Mouse (Mus musculus): ENCODE measurements at regions not wholly inside any gene's neighbourhood (a gene's known extent, or its start where the extent isn't known, plus 50 kb on each side); places are given as distances from the start of the nearest gene placed in this dataset.

DNA sequence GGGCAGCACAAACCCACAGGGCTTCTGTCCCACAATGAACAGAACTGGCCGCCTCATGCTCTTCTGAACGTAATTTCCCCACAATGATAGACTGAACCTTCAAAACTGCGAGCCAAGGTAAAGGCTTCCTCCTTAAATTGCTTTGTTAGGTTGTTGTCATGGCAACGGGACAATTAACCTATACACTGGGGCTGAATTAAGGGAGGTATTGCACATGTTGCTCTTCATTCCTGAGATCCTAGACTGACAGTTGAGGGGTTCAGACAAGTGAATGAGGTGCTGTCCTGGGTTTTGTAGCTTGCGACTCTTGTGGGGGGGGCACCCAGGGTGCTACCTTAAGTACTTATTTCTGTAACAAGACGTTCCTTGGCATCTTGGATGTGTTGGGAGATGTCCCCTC is 100.6 kb upstream of the Pmepa1 start:
- no peak for DNase-seq

DNA sequence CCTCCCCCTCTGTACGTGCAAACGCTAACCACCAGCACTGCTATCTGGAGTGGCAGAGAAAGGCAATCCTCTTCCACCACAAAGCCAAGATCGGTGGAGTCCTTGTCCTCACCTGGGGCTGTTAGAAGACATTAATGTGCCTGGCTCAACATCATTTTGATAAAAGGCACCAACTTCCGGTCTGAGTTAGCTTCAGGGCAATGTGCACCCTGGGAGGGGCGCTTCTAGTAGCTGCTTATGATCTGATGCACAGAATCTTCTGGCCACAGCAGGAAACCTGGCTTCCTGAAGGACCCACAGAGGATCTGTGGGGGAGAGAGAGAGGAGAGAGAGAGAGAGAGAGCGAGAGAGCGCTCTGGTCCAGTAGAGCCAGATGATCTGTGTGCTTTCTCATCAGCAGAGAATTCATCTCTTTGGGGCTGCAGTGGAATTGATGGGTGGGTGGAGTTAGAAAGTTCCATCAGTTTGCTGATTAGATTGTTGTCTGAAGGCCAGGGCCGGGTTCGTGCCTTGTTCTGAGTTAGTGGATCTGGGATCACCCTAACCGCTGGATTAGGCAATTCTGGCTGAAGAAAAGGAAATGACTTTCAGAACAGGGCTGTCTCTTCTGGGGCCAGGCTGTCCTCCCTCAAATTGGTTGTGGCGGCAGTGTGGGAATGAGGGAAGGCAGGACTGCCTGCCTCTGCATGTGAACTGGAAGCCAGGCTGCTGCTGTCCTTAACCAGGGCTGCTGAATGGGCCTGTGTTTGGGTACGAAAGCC is 101.3 kb upstream of the Pmepa1 start:
- no peak for DNase-seq

DNA sequence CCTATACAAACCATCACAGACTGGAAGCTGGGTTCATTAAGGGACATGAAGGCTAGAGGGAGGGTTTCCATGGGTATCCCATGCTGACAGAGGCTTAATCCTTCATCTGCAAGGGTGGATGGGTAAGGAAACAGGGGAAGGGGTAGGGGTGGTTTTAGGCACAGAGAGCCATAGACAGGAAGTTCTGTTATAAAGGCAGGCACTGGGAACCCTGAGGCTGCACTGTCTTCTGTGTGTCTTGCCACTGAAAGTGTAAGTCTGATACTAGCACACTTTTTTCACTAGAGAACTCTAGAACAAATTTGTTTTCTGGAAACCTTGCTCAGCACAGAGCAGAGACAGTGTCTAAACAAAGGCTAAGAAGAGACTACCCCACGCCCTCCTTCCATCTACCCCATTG is 103.4 kb upstream of the Pmepa1 start:
- DNase-seq = no peak

DNA sequence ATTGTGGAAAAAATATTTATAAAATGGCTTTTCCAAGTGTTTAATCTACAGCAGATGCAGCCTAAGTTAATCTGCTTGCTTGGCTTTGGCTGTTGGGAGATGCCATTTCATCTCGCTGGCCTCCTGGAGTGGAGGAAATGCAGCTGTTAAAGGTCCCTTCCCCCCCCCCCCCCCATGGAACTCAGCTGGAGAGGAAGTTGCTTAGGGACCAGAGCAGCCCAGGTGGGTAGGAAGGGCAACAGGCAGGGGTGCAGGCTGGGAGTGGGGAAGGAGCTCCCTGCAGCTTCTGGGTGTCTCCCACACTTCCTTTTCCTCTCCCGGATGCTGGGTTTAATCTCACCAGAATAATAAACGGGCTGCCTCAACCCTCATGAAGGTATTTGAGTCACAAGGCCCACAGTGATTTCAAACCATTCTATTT is 104.0 kb upstream of the Pmepa1 start:
- no peak for DNase-seq

DNA sequence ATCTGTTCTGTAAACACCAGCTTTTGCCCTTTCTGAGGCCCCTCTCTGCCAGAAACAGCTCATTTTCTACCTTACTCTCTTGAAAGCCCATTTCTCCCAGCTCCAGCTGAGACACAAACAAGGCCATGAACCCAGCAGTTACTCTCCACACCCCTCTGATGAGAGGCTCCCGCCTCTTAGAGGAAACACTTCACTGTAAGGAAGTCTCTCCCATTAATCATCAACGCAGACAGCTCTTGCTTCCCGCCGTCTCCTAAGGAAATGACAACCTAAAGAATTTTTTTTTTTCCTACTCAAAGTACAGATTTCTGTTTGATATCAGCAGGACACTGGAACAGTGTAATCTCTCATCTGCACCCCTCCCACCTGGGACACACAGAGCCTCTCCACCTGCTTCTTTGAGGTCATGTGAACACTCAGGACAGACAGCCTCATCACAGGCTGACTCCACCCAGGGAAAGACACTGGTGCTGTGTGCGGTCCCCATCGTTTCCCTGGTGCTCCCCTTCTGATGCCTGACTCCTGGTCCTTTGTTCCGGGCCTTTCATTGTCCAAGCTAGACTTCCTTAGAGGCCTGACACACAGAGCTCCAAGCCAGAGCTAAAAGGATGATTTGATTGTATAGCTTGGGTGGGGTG is 106.0 kb upstream of the Pmepa1 start:
- DNase-seq = no peak

DNA sequence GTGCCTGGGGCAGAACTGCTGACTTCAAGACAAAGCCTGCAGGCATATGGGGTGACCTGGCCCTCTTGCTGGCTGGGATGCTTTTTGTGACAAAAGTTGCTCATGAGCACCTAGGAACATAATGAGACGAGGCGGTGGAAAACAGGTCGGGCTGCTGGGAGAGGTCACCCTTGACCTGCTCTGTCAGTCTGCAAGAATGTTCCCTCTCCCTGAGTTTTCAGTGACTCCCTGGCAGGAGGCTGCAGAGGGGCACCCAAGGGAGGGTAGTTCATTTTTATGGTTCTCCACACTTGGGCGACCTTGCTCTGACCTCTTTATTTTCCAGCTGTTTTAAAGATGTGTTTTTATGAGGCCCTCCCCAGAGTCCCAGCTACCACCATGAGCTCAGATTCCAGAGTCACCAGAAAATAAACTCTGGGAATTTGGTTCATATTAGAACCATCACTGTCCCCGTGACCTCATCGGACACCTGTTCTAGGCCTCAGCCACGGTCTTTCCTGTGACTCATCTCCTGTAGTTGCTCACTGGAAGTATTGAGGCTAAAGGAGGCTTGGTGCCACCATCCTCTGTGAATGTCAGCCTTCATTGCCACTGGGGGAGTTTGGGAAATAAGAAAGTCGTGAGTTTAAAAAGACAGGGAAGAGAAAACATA is 108.7 kb upstream of the Pmepa1 start:
- no peak for DNase-seq

DNA sequence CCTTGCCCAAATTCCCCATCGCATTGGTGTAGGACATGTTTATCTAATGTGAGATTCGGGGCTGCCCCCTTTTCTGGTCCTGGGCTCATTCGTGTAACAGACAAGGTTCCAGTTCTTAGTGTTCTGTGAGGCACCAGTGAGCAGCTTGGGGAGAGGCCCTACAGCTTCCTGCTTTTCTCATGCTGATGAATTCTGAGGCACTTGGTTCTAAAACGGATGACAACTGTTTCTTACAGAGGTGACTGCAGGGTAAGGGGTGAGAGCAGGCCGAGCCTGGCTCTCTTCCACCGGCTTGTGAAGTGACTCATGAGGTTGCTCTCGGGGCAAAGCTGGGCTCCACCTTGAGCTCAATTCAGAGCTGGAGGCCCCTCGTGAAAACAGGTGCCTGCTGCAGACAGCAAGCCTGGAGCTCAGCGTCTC is 109.4 kb upstream of the Pmepa1 start:
- no peak for DNase-seq

DNA sequence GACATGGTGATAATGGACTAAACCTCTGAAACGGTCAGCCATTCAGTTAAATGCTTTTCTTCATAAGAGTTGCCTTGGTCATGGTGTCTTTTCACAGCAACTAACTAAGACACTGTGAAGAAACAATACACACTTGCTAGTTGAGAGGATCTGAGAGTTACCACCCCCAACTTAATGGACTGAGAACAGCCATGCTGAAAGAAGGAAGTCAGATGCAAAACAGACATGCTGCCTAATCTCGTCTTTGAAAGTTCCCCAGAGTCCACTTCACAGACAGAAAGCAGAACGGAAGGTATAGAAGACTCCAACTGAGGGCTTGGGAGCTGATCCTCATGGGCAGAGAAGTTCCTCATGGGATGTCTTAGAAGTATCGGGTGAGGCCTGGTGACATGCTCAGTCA is 111.8 kb upstream of the Pmepa1 start:
- DNase-seq = no peak

DNA sequence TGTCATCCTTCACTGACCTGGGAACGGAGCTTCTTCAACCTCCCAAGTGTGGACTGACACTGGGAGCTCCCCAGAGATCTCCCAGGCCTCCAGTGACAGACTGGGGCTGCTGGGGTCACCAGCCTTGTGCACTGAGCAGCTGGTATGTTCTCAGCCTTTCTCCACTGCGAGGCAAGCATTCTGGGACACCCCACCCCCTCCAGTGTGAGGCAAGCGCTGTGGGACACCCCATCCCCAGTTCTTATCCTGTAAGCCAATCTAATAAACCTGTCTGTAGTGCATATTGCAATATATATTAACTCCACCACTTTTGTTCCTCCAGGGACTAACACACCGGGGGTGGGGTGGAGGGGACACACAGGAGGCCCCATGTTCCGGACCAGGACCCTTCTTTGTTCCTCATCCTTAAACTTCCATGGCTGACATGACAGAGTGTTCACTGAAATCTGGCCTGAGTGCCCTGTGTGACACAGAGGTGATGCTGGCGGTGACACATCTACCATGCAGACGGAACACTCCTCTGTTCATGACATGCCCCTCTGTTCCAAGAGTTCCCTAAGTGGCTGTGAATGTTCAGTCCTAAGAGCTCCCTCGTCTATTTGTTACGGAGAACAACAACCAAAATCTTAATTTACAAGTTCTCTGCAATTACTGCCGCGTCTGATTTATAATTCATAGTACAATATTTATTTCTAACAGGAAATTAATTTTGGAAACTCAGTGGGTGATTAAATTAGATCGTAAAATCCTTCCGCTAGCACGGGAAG is 116.4 kb upstream of the Pmepa1 start:
- no peak for DNase-seq

DNA sequence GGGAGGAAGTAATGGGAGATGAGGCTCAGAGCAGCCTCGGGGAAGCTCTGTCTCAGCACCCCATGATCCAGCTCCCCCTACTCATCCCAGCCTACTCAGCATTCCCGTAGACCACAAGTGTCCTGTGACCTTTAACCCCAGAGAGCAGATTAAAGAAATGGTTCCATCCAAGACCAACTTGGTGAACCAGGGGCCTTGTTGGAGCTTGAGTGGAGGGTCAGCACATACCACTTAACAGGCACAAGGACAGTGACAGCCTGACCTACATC is 116.9 kb upstream of the Pmepa1 start:
- no peak for DNase-seq

DNA sequence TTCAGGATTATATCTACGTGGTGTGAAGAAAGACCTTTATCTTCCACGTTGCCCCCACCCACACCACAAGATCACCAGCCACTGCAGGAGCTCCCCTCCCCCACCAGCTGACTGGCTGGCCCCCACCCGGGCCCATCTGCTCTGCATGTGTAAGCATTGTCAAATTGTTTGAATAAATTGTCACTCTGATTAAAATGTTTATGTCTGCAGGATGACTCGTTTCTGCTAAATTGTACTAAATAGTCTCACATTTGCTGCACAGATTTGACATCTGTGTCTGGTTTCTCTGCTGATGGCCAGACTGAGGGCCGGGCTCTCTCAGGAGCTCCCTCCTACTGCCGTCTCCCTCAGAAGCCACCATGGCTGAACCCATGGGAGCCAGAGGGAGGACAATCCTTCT is 119.2 kb upstream of the Pmepa1 start:
- DNase-seq = no peak

DNA sequence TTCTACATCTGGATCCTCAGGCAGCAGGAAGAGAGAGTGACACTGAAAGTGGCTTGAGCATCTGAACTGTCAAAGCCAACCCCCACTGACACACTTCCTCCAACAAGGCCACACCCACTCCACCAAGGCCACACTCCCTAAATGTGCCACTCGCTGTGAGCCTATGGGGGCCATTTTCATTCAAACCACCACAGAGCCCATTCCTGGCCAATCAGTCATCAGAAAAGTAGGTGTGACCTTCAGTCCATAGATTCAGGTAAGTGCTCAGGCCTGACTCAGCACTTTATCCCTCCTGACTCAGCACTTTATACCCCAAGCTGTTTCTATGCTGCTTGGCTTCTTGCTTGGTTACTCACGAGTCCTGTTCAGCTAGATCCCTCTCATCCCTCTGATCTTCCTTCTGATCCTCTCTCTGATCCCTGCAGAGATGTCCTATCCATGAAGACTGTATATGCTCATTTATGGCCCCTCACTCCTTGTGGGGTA is 121.6 kb upstream of the Pmepa1 start:
- no peak for DNase-seq

DNA sequence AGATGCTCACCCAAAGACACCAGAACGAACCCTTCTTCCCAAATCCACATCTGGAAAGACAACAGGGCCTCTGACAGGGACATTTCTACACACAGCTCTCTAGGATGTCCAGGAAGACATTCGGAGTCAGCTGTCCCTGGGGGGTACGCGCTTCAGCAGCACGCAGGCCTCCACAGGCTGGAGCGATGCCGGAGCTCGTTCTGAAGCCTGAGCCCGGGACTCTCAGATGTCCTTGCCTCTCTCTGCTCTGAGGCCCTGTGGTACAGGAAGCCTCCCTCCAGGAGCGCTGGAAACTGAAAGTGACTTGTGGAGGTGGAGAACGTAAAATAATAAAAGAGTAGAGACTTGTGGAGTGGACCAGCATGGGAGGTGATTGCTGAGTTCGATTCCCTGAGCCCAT is 116.8 kb upstream of the 1700021F07Rik start:
- no peak for DNase-seq

DNA sequence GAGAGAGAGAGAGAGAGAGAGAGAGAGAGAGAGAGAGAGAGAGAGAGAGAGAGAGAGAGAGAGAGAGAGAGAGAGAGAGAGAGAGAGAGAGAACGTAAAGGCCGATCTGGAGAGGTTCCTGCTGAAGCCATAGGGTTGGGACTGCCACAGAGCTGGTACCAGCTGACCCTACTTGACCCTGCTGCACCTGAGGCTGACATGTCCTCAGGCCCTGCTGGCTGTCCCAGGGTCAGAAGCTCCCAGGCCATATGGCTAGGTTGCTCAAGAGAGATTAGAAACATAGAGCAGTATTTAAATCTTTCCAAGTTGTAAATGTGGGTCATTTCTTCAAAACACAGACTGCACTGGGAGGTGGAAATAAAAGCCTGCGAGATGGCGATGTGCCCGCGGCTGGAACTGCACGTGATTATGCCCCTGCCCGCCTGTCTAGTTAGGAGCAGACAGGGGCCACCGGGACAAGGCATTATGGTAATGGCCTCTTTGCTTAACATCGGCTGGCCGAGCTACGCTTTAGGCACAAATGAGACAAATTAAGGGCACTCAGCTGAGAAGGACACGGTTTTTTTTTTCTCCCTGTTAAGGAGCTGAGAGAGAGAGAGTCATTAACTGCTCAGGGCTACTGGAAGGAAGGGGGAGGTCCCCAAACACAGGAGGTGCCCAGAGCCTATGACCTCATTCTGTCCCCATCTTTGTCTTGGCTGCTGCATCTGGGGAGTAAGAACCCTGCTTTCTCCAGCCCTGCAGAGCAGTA is 115.9 kb upstream of the 1700021F07Rik start:
- DNase-seq = no peak

DNA sequence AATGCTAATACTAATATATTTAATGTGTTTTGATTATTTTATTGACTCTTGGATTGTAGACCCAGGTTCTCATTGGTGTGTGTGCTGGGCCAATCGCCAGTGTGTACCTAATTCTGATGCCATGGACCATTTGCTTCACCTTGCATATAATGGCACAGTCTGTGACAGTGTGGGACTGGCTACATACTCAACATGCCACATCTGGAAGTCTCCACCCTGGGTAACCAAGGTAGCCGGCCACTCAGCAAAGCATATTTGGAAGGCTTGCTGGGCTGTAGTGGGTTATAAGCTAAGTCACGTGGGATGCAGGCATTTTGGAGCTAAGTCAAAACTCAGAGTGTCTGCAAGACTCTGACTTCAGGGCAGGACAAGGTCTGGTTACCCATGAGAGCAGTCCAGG is 115.3 kb upstream of the 1700021F07Rik start:
- no peak for DNase-seq

DNA sequence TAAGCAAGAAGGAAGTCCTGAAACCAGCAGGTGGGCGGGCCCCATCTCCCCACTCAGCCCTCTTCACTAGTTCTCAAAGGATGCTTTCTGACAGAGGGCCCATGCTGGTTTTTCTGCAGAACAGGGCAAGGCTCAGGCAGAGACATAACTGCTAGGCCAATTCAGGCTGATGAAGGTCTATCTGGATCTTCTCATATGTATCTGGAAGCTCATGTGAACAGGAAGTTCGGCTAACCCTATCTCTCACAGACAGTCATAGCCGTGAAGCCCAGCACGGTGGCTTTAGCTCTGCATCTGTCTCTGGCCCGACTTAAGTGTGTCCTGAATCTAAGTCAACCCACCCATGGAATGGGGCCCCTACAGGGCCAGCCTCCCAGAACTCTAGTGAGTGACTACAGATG is 113.7 kb upstream of the 1700021F07Rik start:
- no peak for DNase-seq

DNA sequence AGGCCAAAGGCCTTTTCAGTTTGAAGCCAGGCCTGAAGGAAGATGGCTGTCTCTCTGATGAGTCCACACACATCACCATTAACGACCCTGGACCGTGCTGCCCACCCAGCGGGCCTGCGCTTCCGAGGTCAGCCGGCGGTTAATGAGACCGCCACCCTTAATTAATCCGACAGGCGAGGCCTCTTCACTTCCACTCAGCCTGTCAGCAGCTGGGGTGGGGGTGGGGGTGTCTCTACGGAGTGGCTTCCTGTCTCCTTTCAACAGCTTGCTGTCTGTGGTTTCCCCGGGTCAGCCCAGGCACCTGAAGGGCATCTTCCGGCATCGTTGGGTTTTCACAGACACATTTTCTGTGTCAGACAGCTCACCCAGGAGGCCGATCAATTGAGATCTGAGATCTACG is 113.0 kb upstream of the 1700021F07Rik start:
- DNase-seq = no peak

DNA sequence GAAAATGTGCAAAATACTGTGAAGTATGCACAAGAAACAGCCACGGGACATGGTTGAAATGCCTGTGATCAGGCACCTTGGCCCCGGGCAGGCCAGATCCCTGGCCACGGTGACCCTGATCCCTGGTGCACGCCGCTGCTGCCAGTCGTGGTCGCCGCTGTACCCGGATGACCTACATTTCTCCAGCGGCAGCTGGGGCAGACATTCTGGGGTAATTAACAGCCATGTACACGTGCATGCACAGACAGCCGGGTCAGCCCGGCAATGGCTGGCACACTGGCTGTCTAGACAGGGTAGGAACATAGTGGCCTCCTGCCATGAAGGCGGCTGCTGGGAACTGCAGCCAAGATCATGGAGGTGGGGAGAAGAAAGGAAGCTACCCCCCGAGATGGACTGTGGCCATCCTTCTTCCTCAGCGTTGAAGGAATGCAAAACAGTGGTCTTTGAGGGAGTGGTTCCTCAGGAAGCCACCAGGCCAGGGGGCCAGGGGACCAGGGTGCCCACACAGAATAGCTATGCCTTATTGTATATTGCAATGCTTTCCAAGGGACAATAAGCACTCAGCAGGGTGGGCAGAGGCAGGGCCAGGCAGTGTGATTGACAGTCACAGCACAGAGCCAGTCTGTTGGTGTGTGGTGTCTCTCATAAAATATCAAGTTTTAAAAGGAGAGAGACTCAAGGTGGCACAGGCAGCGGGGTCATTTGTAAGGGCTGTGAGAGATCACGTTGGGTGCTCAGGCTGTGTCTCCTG is 108.3 kb upstream of the 1700021F07Rik start:
- peak; percentile 4 for DNase-seq

DNA sequence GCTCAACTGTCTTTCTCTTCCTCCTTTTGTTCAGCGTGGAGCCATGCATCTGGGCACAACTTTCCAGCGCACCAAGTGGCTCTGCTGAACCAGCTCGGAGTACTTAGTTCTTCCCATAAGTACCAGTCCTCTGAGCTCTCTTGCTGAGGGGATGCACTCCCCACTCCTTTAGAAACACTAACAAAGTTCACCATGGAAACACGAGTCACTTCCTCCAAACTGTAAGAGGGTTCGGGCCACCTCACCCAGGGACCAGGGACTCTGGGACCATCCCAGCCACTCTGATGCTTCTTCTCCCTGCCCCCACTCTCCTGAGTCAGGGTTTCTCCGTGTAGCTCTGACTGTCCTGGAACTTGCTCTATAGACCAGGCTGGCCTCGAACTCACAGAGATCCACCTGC is 107.0 kb upstream of the 1700021F07Rik start:
- no peak for DNase-seq

DNA sequence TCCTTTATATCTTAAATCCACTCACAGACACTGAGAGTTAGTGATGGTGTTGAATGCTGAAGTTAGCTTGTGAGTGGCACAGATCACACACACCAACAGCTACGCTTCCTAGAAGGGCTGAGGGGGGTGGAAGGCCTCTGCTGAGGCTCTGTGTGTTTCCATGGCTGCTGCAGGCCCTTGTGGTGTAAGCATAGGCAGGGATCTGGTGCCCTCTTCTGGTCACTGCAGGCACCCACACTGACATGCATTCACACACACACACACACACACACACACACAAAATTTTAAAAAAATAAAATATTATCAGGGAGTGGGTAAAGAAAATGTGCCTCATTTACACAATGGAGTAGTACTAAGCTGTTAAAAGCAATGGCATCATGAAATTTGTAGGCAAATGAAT is 105.5 kb upstream of the 1700021F07Rik start:
- DNase-seq = no peak

DNA sequence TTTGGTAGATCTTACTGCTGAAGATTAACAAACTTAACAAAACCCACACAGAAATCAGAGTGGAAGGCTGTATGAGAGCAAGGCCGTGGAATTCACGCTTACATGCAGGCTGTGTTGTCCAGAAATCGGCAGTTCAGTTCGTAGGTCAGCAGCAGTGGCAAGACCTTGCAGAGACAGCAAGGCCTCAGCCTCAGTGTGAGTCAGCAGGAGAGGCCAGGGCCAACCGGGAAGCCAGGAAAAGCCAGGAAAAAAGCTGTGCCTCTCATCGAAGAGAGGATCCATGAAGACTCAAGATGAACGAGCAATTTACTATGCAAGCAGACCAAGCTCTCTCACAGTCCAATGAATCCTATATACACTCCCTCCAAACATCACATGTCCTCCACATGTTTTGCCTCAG is 103.4 kb upstream of the 1700021F07Rik start:
- no peak for DNase-seq

DNA sequence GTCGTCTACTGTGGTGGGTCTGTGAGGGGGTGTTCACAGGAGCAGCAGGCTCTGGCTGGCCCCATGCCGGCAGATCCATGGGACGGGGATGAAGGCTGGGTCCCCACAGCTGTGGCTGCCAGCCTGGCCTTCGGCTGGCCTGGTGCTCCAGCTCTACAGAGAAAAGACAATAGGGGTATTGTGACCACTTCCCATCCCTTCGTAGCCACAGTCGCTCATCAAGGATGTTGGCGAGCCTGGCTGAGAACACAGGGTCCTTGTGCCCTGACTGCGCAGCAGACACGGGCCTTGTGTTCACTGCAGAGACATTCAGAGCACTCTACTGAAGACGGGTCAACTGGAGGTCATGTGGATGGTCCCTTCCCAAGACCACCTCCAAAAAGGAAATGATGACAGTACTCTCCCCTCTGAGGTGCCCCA is 102.4 kb upstream of the 1700021F07Rik start:
- DNase-seq = peak; percentile 5
